Mouse (Mus musculus) liver, postnatal 0 days (tissue): ENCODE measurements around the gene Samd10. TPM values are rescaled to one million over a fixed set of nuclear protein-coding genes. Genes with fewer than 3 reads are reported as not detected.

Experiments
- ATAC-seq: fragments of 200-750 bp; cut with Nextera tagmentation; 2 replicates; pipeline ENCODE4 v1.8.0; 2017; ENCODE audit warnings: mild to moderate bottlenecking, moderate library complexity
- DNase-seq: peaks from one replicate; pipeline ENCODE4 v3.0.0-alpha.2; 2016
- H3K27ac ChIP-seq: fragments of 300-500 bp; sonication (generic); 2 replicates; pipeline ENCODE4 v1.5.1; 2014; ENCODE audit warnings: antibody characterized with exemption, moderate library complexity, mild to moderate bottlenecking, low read depth
- H3K27me3 ChIP-seq: fragments of 300-500 bp; sonication (generic); 2 replicates; pipeline ENCODE4 v1.6.1; 2014; ENCODE audit warnings: low read length, control low read depth, mixed read lengths; ENCODE audit not compliant: insufficient read depth
- H3K36me3 ChIP-seq: fragments of 300-500 bp; sonication (generic); replicated peaks from 2 replicates; pipeline ENCODE4 v1.6.1; 2014; ENCODE audit warnings: mild to moderate bottlenecking, control low read depth, low read length, moderate library complexity, mixed read lengths; ENCODE audit not compliant: insufficient read depth
- H3K4me1 ChIP-seq: fragments of 300-500 bp; sonication (generic); 2 replicates; pipeline ENCODE4 v1.6.1; 2014; ENCODE audit warnings: antibody characterized with exemption, mild to moderate bottlenecking, control low read depth; ENCODE audit not compliant: insufficient read depth
- H3K4me2 ChIP-seq: fragments of 300-500 bp; sonication (generic); 2 replicates; pipeline ENCODE4 v1.6.1; 2014; ENCODE audit warnings: low read depth, mild to moderate bottlenecking, low read length, moderate library complexity, mixed read lengths
- H3K4me3 ChIP-seq: fragments of 300-500 bp; sonication (generic); 2 replicates; pipeline ENCODE4 v1.5.1; 2014; ENCODE audit warnings: low read depth, low read length
- H3K9ac ChIP-seq: fragments of 300-500 bp; sonication (generic); replicated peaks from 2 replicates; pipeline ENCODE4 v1.6.1; 2014; ENCODE audit warnings: mild to moderate bottlenecking, moderate library complexity
- H3K9me3 ChIP-seq: fragments of 300-500 bp; sonication (generic); 2 replicates; pipeline ENCODE4 v1.6.1; 2016; ENCODE audit warnings: mild to moderate bottlenecking, control low read depth, low read length, mixed read lengths
- CTCF ChIP-seq: sonication (generic); IDR thresholded peaks from 2 replicates; pipeline ENCODE4 v1.5.1; 2016; ENCODE audit warnings: antibody characterized with exemption, low read depth
- EP300 ChIP-seq: IDR thresholded peaks from 2 replicates; pipeline ENCODE4 v1.6.1; 2016; ENCODE audit warnings: antibody characterized with exemption, low read depth, mild to moderate bottlenecking
- WGBS: fragments of 180-500 bp; shearing (Covaris S2); extraction: QIAGEN DNeasy Blood & Tissue Kit; methylation state at CpG from one replicate; pipeline ENCODE4 v1.1.7; 2014; ENCODE audit not compliant: insufficient replicate concordance; 5-methylcytosine and 5-hydroxymethylcytosine counted together
- polyA plus RNA-seq: library from polyadenylated mRNA; unstranded; fragments of >200 nt; fragmentation: Nextera tagmentation; extraction: Ambion mirVana; gene quantifications from 2 replicates; pipeline ENCODE4 v1.2.1, GENCODE M21; 2015

Samd10 gene
- polyA plus RNA-seq, 1 experiment from 2014 or later, result 2.3 TPM

GRCm38 (mm10) chr2:181628471-181628870 is 29.5 kb upstream of the Samd10 start:
- TF ChIP-seq CTCF, result no peak
- no peak for TF ChIP-seq EP300
- H3K9me3 ChIP-seq, result no peaks in the 10 kb centered on the region
- H3K4me1 ChIP-seq, result no peaks in the 10 kb centered on the region
- H3K36me3 ChIP-seq, result peaks cover 34% of the 10 kb centered on the region
- no peak overlapping the region for H3K9ac ChIP-seq
- DNase-seq (no peak), ATAC-seq (no peak)
- no peak overlapping the region for H3K4me2 ChIP-seq
- H3K27ac ChIP-seq, result no peak overlapping the region
- H3K27me3 ChIP-seq, result no peaks in the 10 kb centered on the region
- no peak overlapping the region for H3K4me3 ChIP-seq

- Histone ChIP-seq H3K9ac (no peak overlapping the region), H3K4me2 (no peak overlapping the region), H3K4me3 (no peak overlapping the region), H3K36me3 (peaks cover 24% of the 10 kb centered on the region), H3K9me3 (no peaks in the 10 kb centered on the region), H3K4me1 (no peaks in the 10 kb centered on the region), H3K27me3 (no peaks in the 10 kb centered on the region), H3K27ac (no peak overlapping the region)
- TF ChIP-seq CTCF (peak; percentile 62), EP300 (no peak)
- ATAC-seq (no peak), DNase-seq (no peak)
Observed at GRCm38 (mm10) chr2:181623401-181623800, 24.4 kb upstream of the Samd10 start.

- WGBS, result 85% methylated on average over 5 of the region's 5 CpGs
- Histone ChIP-seq H3K4me3 (no peak overlapping the region), H3K27me3 (no peaks in the 10 kb centered on the region), H3K9ac (no peak overlapping the region), H3K9me3 (no peaks in the 10 kb centered on the region), H3K4me1 (no peaks in the 10 kb centered on the region; the same call in 1 of the 2 replicates), H3K36me3 (peaks cover 17% of the 10 kb centered on the region), H3K4me2 (no peak overlapping the region), H3K27ac (no peak overlapping the region)
- TF ChIP-seq EP300 (no peak), CTCF (no peak)
- DNase-seq (no peak), ATAC-seq (no peak)
Observed at GRCm38 (mm10) chr2:181618761-181619495, 19.9 kb upstream of the Samd10 start.

- DNase-seq, result no peak
Observed at GRCm38 (mm10) chr2:181602367-181602766, 3.4 kb upstream of the Samd10 start.

GRCm38 (mm10) chr2:181601751-181602145 is 2.7 kb upstream of the Samd10 start:
- DNase-seq, result no peak
- peak overlapping the region; percentile 81 for H3K4me3 ChIP-seq
- peak overlapping the region; percentile 88 for H3K27ac ChIP-seq
- ATAC-seq, result no peak
- no peaks in the 10 kb centered on the region for H3K27me3 ChIP-seq
- WGBS, result 25% methylated on average over 10 of the region's 10 CpGs
- H3K4me1 ChIP-seq, result peaks cover 21% of the 10 kb centered on the region
- peak overlapping the region; percentile 92 for H3K9ac ChIP-seq
- TF ChIP-seq CTCF, result no peak
- TF ChIP-seq EP300, result no peak
- peak overlapping the region; percentile 79 for H3K4me2 ChIP-seq
- H3K36me3 ChIP-seq, result no peaks in the 10 kb centered on the region
- H3K9me3 ChIP-seq, result no peaks in the 10 kb centered on the region

More at GRCm38 (mm10) chr2:181602367-181602766, 3.4 kb upstream of the Samd10 start:
- H3K9ac ChIP-seq, result peak overlapping the region; percentile 92
- no peaks in the 10 kb centered on the region for H3K36me3 ChIP-seq
- H3K4me3 ChIP-seq, result peak overlapping the region; percentile 81
- 56% methylated on average over 4 of the region's 4 CpGs for WGBS
- peak overlapping the region; percentile 79 for H3K4me2 ChIP-seq
- no peaks in the 10 kb centered on the region for H3K9me3 ChIP-seq
- TF ChIP-seq EP300 (no peak), CTCF (no peak)
- no peak overlapping the region; the same call in 1 of the 2 replicates for H3K27ac ChIP-seq
- no peak for ATAC-seq
- no peaks in the 10 kb centered on the region for H3K27me3 ChIP-seq
- H3K4me1 ChIP-seq, result peaks cover 21% of the 10 kb centered on the region

GRCm38 (mm10) chr2:181600828-181601750 is 2.1 kb upstream of the Samd10 start:
- Histone ChIP-seq H3K36me3 (no peaks in the 10 kb centered on the region), H3K9me3 (no peaks in the 10 kb centered on the region), H3K4me3 (peak overlapping the region; percentile 81), H3K27me3 (no peaks in the 10 kb centered on the region), H3K9ac (peak overlapping the region; percentile 92), H3K4me1 (peaks cover 21% of the 10 kb centered on the region), H3K4me2 (peak overlapping the region; percentile 79), H3K27ac (peak overlapping the region; percentile 88)
- ATAC-seq (peak; percentile 97), DNase-seq (peak; percentile 98)
- WGBS, result 1% methylated on average over 57 of the region's 57 CpGs
- TF ChIP-seq EP300, result no peak
